Mouse (Mus musculus): ENCODE measurements around the gene Dtd1. TPM values are rescaled to one million over a fixed set of nuclear protein-coding genes. Genes with fewer than 3 reads are reported as not detected.

The Dtd1 gene
- total and polyA plus RNA-seq, 3 experiments = 32.5 to 36.0 TPM; not detected in 1

- H3K9ac ChIP-seq (ENCODE audit: control insufficient read depth, low read depth, low read length, poor library complexity, severe bottlenecking) = no peak overlapping the region
- no peak for DNase-seq (ENCODE audit: low read depth, low spot score)
- H3K9me3 ChIP-seq (replicated peaks; ENCODE audit: insufficient read depth, low read length) = no peaks in the 10 kb centered on the region
- no peaks in the 10 kb centered on the region for H3K79me2 ChIP-seq (ENCODE audit: control insufficient read depth, insufficient read depth, low read length, poor library complexity)
- H3K4me1 ChIP-seq (ENCODE audit: control insufficient read depth in 1 of 2, insufficient read depth in 2 of 2, low read length in 2 of 2) = 0 out of 4 replicates have a peak, but pooled peaks cover 0 to 4% of the 10 kb centered on the region in 2 experiments
- H3K36me3 ChIP-seq (ENCODE audit: control insufficient read depth in 1 of 2, insufficient read depth in 2 of 2, low read length in 2 of 2) = no peaks in the 10 kb centered on the region; a peak in 1 of 4 replicates
- H3K4me3 ChIP-seq (ENCODE audit: control insufficient read depth in 1 of 2, insufficient read depth in 1 of 2, low read depth in 2 of 2, low read length in 2 of 2) = no peak overlapping the region
- H3K27ac ChIP-seq (ENCODE audit: control insufficient read depth, low read depth, low read length) = no peak overlapping the region
- TF ChIP-seq E2F4 (IDR thresholded peaks at IDR 0.05; ENCODE audit: borderline replicate concordance, low read depth, low read length) = no peak
- TF ChIP-seq TAL1 (IDR thresholded peaks at IDR 0.05; ENCODE audit: low read length) = no peak
- no peak for TF ChIP-seq POLR2AphosphoS5 (IDR thresholded peaks at IDR 0.05; ENCODE audit: borderline replicate concordance, low read depth, low read length)
- TF ChIP-seq CTCF (IDR thresholded peaks at IDR 0.05 in 2 of 3, conservative IDR thresholded peaks at IDR 0.05 in 1 of 3; ENCODE audit: control insufficient read depth in 1 of 3, insufficient read depth in 1 of 3, low read depth in 2 of 3, low read length in 3 of 3, poor library complexity in 1 of 3, severe bottlenecking in 1 of 3) = no peak
- TF ChIP-seq UBTF (IDR thresholded peaks at IDR 0.05; ENCODE audit: borderline replicate concordance, insufficient read depth, low read depth, low read length) = no peak
- no peak for TF ChIP-seq ZC3H11A (IDR thresholded peaks at IDR 0.05; ENCODE audit: low read depth, low read length)
- TF ChIP-seq MAX (IDR thresholded peaks at IDR 0.05; ENCODE audit: low read length) = no peak
- TF ChIP-seq USF2 (IDR thresholded peaks at IDR 0.05; ENCODE audit: borderline replicate concordance in 1 of 2, insufficient read depth in 1 of 2, low read depth in 1 of 2, low read length in 2 of 2) = no peak
- TF ChIP-seq USF1 (IDR thresholded peaks at IDR 0.05; ENCODE audit: low read depth, low read length) = no peak
- TF ChIP-seq MYC (IDR thresholded peaks at IDR 0.05; ENCODE audit: low read depth, low read length) = no peak
- TF ChIP-seq TCF12 (IDR thresholded peaks at IDR 0.05; ENCODE audit: low read depth, low read length) = no peak
- TF ChIP-seq ZKSCAN1 (IDR thresholded peaks at IDR 0.05; ENCODE audit: low read depth, low read length) = no peak
- no peak for TF ChIP-seq SIN3A (IDR thresholded peaks at IDR 0.05; ENCODE audit: low read length)
- no peak for TF ChIP-seq BHLHE40 (IDR thresholded peaks at IDR 0.05; ENCODE audit: borderline replicate concordance, low read depth, low read length)
- TF ChIP-seq KAT2A (conservative IDR thresholded peaks at IDR 0.05; ENCODE audit: low read depth, low read length) = no peak
- TF ChIP-seq ZMIZ1 (IDR thresholded peaks at IDR 0.05; ENCODE audit: low read depth, low read length) = no peak
- TF ChIP-seq MAFK (IDR thresholded peaks at IDR 0.05; ENCODE audit: borderline replicate concordance, low read depth, low read length) = no peak
- H3K27me3 ChIP-seq (ENCODE audit: control insufficient read depth in 1 of 2, insufficient read depth in 2 of 2, low read length in 2 of 2) = no peaks in the 10 kb centered on the region
These were observed 140.9 kb downstream of the Dtd1 start for GRCm38 (mm10) chr2:144740577-144740997.

- Histone ChIP-seq H3K36me3 (ENCODE audit: control insufficient read depth in 1 of 2, insufficient read depth in 2 of 2, low read length in 2 of 2) (no peaks in the 10 kb centered on the region; a peak in 1 of 4 replicates), H3K9me3 (replicated peaks; ENCODE audit: insufficient read depth, low read length) (no peaks in the 10 kb centered on the region), H3K4me1 (ENCODE audit: control insufficient read depth in 1 of 2, insufficient read depth in 2 of 2, low read length in 2 of 2) (0 out of 4 replicates have a peak, but pooled peaks cover 0 to 4% of the 10 kb centered on the region in 2 experiments), H3K79me2 (ENCODE audit: control insufficient read depth, insufficient read depth, low read length, poor library complexity) (no peaks in the 10 kb centered on the region), H3K27ac (ENCODE audit: control insufficient read depth, low read depth, low read length) (no peak overlapping the region), H3K27me3 (ENCODE audit: control insufficient read depth in 1 of 2, insufficient read depth in 2 of 2, low read length in 2 of 2) (no peaks in the 10 kb centered on the region), H3K9ac (ENCODE audit: control insufficient read depth, low read depth, low read length, poor library complexity, severe bottlenecking) (no peak overlapping the region), H3K4me3 (ENCODE audit: control insufficient read depth in 1 of 2, insufficient read depth in 1 of 2, low read depth in 2 of 2, low read length in 2 of 2) (no peak overlapping the region)
- no peak for TF ChIP-seq ETS1 (IDR thresholded peaks at IDR 0.05; ENCODE audit: low read depth, low read length)
- TF ChIP-seq UBTF (IDR thresholded peaks at IDR 0.05; ENCODE audit: borderline replicate concordance, insufficient read depth, low read depth, low read length) = no peak
- TF ChIP-seq GABPA (IDR thresholded peaks at IDR 0.05; ENCODE audit: low read depth, low read length) = no peak
- TF ChIP-seq MXI1 (IDR thresholded peaks at IDR 0.05; ENCODE audit: low read depth, low read length) = no peak
- TF ChIP-seq POLR2A (IDR thresholded peaks at IDR 0.05; ENCODE audit: control insufficient read depth in 1 of 2, insufficient read depth in 1 of 2, low read depth in 1 of 2, low read length in 2 of 2, poor library complexity in 1 of 2) = no peak
- no peak for TF ChIP-seq SMC3 (IDR thresholded peaks at IDR 0.05; ENCODE audit: low read depth, low read length)
- TF ChIP-seq USF2 (IDR thresholded peaks at IDR 0.05; ENCODE audit: borderline replicate concordance in 1 of 2, insufficient read depth in 1 of 2, low read depth in 1 of 2, low read length in 2 of 2) = no peak
- TF ChIP-seq MYB (IDR thresholded peaks at IDR 0.05; ENCODE audit: low read depth, low read length) = no peak
- TF ChIP-seq SIN3A (IDR thresholded peaks at IDR 0.05; ENCODE audit: low read length) = no peak
- no peak for TF ChIP-seq MAX (IDR thresholded peaks at IDR 0.05; ENCODE audit: low read length)
- DNase-seq (ENCODE audit: low read depth, low spot score) = no peak
These were observed 142.3 kb downstream of the Dtd1 start for GRCm38 (mm10) chr2:144741973-144742372.

Measured in MEL (cell line).